Mouse (Mus musculus) granulocyte monocyte progenitor cell, adult 5-6 weeks (primary cell): ENCODE data around the gene Foxb2. TPM values are rescaled to one million over a fixed set of nuclear protein-coding genes. Genes with fewer than 3 reads are reported as not detected.
"Not testable (repeated sequence)": the region's sequence is repeated elsewhere in the genome, so short reads cannot be mapped to it uniquely, and the experiment has no call there.

Source experiments
- ATAC-seq: replicated peaks from 2 replicates; pipeline ENCODE4 v1.8.0; 2016; ENCODE audit warnings: mild to moderate bottlenecking, moderate TSS enrichment, inconsistent platforms; ENCODE audit not compliant: poor library complexity, severe bottlenecking
- total RNA-seq, 2 experiments: library from RNA; stranded (forward) in 1 of 2; stranded (reverse) in 1 of 2; fragments of 200-712, 200-1000 nt in 1 of 2; fragments of >200 nt in 1 of 2; fragmentation: Nextera tagmentation in 1 of 2; gene quantifications; 2 replicates each; pipeline ENCODE4 v1.2.3; 2014 to 2017

Gene Foxb2
- not detected in 2 replicates for total RNA-seq (2014; fragmentation: Nextera tagmentation)
- not detected in 2 replicates for total RNA-seq (2017)

DNA sequence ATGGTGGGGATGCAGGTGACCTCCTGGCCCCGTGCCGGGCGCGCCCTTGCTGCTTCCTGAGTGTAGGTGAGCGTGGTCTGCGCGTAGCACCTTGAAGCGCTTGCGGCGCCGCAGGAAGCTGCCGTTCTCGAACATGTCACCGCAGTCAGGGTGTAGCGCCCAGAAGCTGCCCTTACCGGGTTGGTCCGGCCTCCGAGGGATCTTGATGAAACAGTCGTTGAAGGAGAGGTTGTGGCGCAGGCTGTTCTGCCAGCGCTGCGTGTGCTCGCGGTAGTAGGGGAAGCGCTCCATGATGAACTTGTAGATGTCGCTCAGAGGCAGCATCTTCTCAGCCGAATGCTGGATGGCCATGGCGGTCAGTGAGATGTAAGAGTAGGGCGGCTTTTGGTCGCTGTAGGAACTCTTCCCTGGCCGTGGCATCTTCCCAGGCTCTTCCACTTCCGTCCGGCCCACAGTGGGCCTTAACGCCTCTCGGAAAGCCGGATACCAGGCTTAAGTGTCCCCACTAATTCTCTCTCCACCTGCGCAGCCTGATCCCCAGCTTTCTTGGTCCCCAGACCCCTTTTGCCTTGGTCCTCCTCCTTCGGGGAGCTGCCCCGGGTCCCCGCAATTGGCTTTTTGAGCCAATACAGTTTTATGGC is at the start of gene Foxb2:
TSS of gene Foxb2 (minus strand) at position 585 of the 641 bp plus-strand sequence.
- ATAC-seq = no peak

DNA sequence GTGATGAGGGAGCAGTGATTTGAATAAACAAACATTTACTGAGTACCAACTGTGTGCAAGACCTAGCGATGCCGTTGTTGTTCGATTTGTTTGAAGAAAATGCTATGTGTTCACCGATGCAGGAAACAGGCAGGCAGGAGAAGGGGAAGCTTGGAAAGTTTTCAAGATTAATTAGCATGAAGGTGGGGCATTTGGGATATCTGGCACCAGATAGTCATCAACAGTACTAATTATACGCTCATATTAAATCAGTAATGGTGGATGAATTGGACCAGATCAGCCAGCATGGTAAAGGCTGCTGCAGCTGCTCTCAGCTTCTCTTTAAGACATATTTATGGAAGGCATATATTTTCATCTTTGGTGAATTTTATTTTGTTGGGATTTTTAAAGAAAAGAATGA is 37.9 kb upstream of the Foxb2 start:
- ATAC-seq = no peak

DNA sequence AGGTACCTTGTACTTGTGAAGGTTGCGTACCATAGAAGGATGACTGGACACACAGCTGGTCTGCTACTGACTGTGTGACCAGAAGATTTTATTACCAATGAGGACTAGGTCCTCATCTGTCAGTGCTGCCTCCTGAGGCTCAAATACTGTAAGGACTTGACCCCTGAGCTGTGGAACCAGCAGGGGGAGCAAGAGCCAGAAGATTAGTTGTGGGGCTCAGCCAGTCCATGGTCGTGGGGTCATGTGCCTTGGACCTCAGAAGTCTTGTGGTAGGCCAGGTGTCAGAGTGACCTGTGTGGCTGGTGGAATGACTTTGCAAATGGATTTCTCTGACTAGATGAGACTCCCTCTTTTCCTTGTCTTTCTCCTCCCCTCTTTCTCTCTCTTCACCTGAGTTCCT is 29.5 kb upstream of the Foxb2 start:
- ATAC-seq = peak; percentile 61

DNA sequence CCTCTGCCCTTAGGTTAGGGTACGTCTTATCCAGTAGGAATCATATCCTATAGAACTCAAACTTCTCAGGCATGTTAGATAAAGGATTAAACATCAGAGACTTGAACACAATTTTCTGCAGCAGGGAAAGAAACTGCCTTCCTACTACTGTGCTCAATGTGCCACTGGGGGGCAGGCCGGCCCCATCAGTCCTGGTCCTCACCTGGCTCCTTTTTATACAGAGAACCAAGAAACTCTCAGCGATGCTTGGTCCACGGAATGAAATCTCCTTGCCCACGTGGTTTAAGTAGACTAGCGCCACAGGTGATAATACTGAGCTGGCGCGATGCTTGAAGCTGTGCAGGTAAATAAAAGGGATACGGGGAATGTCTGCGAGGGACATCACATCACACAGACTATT is 26.1 kb upstream of the Foxb2 start:
- ATAC-seq = no peak

DNA sequence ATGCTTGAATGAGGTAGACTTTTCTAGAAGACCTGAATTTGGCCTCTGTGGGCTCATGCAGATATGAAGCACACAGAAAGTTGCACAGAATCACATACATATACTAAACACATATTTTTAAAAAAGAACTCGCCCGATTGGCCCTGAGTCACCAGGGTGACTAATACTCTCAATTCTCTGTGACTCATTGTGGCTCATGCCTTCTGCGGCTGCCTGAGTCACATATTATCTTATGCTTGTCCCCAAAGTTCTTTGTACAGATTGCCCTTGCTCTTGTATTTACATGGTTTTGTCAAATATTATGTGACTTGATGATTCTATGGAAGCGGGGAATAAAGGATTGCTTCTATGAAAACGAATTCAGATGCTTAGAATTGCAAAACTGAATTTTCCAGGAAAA is 25.0 kb upstream of the Foxb2 start:
- no peak for ATAC-seq

DNA sequence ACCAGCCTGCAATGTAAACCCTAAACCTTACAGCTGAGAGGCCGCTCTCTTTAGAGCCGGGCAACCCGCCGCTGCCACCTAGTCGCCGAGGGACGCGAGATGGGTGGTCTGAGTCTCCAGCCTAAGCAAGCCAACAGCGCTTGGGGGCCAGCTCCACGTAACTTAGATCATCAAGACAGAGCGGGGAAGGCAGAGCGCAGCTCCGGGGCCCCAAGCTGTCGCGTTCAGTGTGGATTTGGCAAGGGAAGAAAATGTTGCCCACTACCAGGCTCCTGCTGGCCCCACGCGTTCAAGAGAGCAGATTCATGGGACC is 2.8 kb upstream of the Foxb2 start:
- no peak for ATAC-seq

DNA sequence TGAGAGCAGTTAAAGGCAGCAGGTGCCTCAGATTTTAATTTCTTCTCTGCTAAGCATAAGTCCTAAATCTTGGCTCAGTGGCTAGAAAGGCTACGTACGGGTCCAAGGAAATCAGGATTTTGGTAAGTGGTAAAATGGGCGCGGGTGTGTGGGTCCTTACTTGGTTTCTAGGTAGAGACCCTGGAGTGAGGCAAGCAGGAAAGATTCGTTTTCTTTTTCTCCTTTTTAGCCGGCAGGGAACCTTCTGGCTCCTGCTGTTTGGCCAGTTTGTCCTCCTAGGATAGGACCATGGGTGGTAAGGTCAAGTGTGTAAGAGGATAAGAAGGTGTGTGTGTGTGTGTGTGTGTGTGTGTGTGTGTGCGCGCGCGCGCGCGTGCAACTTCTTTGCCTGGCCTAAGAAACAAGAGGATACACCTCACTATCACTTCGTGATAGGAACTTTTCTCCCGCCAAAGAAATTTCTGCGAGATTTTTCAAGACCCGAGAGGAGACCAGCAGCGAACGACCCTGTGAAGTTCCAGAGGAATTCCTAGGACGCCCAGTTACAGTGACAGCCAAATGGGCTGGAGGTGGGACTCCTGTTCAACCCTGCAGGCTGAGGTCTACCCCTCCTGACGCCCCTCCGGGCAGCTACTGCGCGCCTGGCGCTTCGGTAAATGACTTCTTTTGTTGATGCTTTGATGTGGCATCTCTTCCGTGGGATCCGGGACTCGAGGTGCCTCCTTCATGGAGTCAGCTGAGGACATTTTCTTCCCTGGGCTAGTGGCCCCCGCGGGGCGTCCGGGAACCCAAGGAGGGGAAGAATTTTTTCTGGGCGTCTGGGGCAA is 2.2 kb upstream of the Foxb2 start:
- no peak for ATAC-seq

DNA sequence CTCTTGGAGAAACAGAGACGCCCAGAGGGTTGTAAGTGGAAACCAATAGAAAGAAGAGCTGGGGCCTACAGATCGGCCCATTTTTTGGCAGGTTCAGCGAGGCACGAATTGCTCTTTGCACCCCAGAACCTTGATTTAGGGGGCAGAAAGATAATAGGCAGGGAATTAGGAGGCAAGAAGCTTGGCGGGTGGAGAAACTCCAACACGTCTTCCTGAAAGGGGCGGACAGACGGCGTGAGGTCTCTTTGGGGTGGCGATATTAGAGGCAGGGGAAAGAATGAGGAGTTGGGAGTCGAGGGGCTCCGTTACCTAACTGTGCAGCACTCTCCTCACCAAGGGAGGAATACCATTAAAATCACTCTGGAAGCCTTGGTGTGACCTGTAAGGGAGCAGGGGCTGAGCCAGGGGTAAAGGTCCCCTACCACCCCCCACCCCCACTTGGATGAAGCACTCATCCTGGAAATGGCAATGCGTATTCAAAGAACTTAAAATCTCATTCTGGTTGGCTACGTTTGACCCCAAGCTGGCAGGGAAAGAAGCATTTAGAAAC is 1.5 kb upstream of the Foxb2 start:
- no peak for ATAC-seq

DNA sequence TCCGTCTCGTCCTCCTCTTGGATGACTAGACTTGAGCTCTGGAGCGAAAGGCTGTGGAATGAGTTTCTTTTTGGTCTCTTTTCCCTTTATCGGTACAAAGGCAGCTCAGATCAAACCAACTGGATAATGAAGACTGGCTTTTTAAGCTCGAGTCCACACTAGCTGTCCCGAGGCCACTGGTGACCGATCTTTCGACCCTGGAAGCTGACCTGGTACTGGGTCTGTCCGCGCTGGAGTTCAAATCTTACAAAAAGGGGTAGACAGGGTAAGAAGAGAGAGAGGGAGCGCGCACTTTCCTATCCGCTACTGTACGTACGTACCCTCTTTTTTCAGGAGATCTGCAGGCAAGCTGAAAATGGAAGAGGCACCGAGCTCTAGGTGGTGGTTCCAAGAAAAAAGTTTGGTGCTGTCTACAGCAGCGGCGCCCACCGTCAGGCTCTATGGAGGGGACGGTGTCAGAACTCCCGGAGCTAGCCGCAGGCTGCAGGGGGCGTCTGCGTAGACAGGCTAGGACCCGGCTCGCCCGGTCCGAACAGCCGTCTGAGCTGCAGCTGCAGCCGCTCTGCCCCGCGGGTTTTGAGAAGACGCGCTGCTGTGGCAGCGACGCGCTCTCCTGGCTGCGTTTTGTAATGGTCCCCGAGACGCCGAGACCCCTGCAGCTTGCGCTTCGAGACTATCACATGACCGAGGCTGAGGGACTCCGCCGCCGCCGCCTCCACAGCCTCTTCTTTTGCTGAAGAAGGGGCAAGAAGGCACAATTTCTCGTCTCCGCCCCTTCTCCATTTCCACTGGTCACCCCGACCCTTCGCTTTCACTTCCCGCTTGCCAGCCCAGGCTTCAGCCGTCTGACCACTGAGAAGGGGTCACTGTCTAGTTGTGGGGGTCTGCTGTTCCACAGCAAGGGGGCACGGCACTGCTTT is 597 bp upstream of the Foxb2 start:
- peak; percentile 45 for ATAC-seq

DNA sequence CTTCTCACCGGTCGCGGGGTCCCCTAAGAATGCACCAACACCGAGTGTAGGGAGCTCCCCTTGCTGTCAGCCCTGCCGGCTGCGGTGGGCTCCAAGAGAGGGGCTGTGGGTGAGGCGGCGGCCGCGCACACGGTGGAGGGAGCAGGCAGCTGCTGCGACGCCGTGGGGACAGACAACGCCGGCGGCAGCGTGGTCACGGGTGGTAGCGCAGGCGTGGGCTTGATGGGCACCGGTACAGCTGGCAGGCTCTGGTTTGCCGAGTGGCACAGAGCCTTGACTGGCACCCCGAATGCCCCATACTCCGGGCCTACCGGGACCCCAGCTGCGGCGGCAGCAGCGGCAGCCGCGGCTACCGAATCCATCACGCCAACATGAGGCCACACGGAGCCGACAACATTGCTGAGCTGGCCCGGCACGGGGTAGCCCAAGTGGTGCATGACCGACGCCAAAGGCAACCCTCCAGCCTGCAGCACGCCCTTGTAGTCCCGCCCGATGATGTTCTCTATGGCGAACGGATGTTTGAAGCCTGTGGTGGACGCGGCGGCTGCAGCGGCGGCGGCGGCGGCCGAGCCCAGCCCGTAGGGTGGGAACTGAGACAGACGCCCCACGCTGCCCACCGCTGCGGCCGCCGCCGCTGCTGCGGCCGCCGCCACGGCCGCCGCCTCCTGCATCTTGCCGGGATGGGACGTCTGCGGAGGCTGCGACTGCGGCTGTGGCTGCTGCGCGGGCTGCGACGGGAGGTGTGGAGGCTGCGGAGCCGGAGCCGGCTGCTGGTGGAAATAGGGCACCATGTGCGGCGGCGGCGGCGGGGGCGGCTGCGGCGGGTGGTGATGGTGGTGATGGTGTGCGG is 1.0 kb downstream of the Foxb2 start:
- peak; percentile 26 for ATAC-seq

DNA sequence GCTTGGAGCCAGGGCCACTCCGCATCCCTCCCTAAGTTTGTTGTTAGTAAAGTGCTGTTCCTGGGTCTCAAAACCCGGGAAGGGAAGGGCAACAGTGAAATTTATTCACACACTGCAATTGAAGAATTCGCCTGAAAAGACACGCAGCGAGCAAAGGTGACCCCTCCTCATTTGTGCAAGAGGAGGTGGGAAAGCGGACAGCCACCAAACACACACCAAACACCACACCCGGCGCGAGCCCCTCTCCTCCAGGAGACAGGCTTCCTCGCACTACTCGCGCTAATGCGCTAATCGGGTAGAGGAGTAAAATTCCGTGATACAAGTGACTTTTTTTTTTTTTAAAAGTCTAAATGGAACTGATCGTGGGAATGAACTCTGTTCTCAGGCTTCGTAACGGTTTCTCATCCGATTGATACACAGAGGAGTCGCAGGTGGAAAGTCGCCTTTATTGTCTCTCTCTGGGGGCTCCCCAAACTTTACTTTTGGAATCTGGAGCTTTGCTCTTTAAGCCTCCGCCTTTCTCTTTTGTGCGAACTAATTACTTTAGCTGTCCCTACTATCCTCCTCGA is 2.3 kb downstream of the Foxb2 start:
- ATAC-seq = no peak

DNA sequence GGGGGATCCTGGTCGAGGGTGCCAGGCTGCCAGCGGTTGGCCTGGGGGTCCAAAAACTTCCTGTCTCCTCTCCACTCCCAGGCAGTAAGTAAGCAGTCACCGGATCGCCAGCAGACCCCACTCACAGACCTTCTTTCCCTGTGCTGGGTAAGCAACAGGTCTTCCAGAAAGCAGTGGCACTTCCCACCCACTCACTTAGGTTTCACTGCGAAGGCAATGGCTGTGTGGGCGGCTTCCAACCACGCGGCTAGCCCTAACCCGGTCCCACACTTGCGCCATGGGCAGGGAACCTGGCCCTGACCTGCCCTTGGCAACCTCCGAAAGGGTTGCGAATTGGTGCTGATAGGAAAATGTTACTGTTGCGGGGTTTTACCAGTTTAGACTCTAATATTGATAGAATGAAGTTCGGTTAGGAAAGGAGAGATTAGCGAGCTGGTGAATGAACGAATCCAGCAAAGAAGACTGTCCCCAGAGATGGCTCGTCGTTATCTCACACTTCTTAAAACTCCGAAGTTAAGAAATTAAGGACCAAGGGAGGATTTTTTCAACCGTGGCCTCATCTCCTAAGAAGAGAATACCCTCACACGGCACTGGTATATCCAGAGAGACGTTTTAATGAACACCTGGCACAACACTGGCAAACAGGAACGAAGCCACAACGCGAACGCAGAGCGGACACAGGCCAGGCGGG is 3.0 kb downstream of the Foxb2 start:
- no peak; the same call in 1 of the 2 replicates for ATAC-seq

DNA sequence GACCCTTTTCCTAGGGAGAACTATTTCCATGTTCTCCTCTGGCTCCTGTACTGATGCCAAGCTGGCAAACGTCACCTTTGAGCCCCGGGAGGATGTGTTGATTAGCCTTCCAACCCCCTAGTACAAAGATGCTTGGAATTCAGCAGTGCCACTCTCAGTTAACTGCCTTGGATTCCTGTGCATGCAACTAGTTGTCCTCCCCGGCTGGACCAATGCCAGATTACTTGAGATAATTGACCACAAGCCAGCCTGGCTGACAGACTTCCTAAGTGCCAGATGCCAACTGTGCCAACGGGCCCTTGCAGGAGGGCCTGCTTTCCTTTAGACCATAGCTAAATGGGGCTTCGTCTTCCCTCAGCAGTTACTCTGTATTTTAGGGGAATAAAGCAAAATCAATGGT is 5.1 kb downstream of the Foxb2 start:
- ATAC-seq = no peak

DNA sequence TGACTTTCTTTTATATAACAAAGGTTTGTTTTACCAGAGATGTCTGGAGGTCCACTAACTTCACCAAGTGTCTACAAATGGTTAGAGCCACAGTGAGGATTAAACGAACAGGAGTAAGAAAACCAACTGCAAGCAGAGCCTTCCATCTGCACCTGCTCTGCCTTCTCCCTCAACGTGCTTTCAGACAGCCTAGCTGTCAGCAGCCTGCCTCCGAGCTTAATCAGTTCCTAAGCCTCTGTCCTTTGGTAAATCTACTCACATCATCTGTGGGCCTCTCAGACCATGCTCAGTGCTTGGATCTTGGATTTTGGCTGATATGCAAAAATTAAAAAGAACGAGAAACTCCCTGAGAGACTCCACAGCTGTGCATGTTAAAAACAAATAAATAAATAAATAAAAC is 15.0 kb downstream of the Foxb2 start:
- ATAC-seq = no peak

DNA sequence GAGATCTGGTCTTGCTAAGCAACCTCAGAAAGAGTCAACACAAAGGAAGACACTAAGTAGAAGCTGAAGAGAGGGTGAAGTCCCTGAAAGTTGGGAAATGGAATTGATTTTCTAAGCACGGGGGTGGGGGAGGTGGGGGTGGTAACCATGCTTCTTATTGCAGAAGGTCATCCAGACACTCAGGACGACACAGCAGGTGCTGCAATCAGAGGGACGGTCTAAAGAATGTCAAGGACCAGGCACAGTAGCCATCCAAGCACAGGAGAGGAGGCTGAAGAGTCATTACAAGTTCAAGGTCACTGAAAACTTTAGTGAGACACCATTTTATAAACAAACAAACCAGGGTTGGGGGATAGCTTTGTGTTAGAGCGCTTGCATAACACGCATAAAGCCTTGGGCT is 16.9 kb downstream of the Foxb2 start:
- ATAC-seq = no peak

DNA sequence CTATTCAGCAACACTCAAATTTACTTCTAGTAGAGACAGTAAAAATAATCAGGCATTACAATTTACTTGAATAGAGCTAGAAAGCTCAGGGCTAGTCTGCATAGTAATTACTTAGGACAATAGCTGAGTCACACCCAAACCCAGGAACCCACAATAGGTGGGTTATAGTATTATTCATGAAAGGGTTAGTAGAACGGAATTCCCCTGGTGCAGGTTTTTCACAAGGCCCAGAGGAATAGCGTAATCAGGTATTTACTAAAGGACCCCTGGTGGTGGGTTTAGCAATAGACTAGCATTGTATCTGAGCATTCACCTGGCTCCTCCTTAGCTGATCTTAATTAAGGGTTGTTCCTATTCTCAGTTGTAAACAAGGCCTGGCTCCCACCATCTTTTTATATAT is 29.5 kb downstream of the Foxb2 start:
- not testable (repeated sequence) for ATAC-seq

DNA sequence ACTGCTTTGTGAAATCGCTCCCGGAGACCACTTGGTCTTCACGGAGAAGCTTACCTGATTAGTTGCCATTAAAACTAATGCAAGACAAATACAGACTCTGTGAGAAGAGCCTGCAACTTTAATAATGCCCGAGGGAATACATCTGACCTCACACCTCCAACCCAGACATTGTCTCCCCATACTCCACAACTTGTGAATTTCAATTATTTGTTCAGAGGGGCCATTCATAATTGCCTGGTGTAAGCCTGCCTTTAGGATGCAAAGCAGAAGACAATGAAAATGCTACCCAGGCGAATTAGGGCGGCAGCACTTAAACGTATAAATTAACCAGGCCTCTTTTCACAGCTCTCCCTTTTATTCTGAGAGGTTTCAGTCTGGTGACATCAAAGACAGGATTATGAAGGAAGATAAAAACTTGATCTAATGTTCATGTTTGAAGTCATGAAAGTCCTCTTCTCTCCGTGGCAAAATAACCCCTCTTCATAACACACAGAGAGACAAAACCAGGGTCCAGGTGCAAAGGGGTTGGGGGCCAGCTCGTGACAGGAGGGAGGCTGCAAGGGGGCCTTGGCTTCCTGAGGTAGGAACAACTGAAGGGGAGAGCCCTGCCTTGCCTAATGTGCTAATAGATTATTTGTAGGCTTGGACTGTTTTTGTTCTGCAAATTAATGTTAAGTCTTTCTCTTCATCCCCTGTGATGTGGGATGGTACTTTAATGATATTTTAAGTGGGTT is 31.9 kb downstream of the Foxb2 start:
- no peak for ATAC-seq

DNA sequence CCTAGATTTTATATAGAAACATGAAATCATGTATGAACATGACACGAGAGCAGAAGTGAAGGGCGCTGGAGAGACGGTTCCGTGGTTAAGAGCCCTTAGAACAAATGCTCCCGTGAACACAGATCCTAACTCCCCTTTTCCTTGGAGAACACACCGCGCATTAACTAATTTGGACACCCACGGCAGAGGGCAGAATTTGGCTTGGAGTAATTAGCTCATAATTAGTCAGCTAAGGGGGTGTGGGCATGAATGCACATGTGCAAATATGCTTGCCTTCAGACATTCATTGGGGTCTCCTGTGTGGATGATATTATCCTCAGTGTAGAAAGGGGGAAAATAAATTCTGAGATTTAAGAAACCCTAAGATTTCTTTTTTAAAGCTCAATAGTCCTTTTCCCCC is 32.6 kb downstream of the Foxb2 start:
- ATAC-seq = no peak
